Mouse (Mus musculus) liver, embryonic 13.5 days (tissue): ENCODE results near the gene Ptprt. TPM values are rescaled to one million over a fixed set of nuclear protein-coding genes. Genes with fewer than 3 reads are reported as not detected.

ENCODE experiments used
- ATAC-seq: fragments of 200-750 bp; cut with Nextera tagmentation; 2 replicates; pipeline ENCODE4 v1.8.0; 2017; ENCODE audit warnings: low read depth, mild to moderate bottlenecking, moderate number of reproducible peaks, moderate library complexity
- DNase-seq: peaks from one replicate; pipeline ENCODE4 v3.0.0; 2022
- H3K27ac ChIP-seq: fragments of 300-500 bp; sonication (generic); 2 replicates; pipeline ENCODE4 v1.5.1; 2015; ENCODE audit warnings: moderate library complexity, mild to moderate bottlenecking, inconsistent platforms
- H3K27me3 ChIP-seq: fragments of 300-500 bp; sonication (generic); 2 replicates; pipeline ENCODE4 v1.6.1; 2015; ENCODE audit warnings: mild to moderate bottlenecking, inconsistent platforms
- H3K36me3 ChIP-seq: fragments of 300-500 bp; sonication (generic); 2 replicates; pipeline ENCODE4 v1.6.1; 2015; ENCODE audit warnings: mild to moderate bottlenecking, inconsistent platforms
- H3K4me1 ChIP-seq: fragments of 300-500 bp; sonication (generic); replicated peaks from 2 replicates; pipeline ENCODE4 v1.6.1; 2015; ENCODE audit warnings: inconsistent platforms
- H3K4me2 ChIP-seq: fragments of 300-500 bp; sonication (generic); 2 replicates; pipeline ENCODE4 v1.6.1; 2015; ENCODE audit warnings: inconsistent platforms, mild to moderate bottlenecking, moderate library complexity
- H3K4me3 ChIP-seq: fragments of 300-500 bp; sonication (generic); replicated peaks from 2 replicates; pipeline ENCODE4 v1.5.1; 2015; ENCODE audit warnings: mild to moderate bottlenecking, inconsistent platforms
- H3K9ac ChIP-seq: fragments of 300-500 bp; sonication (generic); 2 replicates; pipeline ENCODE4 v1.6.1; 2015; ENCODE audit warnings: mild to moderate bottlenecking, inconsistent platforms
- H3K9me3 ChIP-seq: fragments of 300-500 bp; sonication (generic); replicated peaks from 2 replicates; pipeline ENCODE4 v1.6.1; 2016; ENCODE audit warnings: inconsistent platforms
- WGBS: fragments of 180-500 bp; shearing (Covaris S2); methylation state at CpG from one replicate; pipeline ENCODE4 v1.1.7; 2015; ENCODE audit not compliant: insufficient replicate concordance; 5-methylcytosine and 5-hydroxymethylcytosine counted together
- polyA plus RNA-seq: library from polyadenylated mRNA; unstranded; fragments of >200 nt; fragmentation: Nextera tagmentation; extraction: Ambion mirVana; gene quantifications from 2 replicates; pipeline ENCODE4 v1.2.1, GENCODE M21; 2015

Gene Ptprt
- polyA plus RNA-seq, 1 experiment from 2014 or later, result 0.01 TPM

DNA sequence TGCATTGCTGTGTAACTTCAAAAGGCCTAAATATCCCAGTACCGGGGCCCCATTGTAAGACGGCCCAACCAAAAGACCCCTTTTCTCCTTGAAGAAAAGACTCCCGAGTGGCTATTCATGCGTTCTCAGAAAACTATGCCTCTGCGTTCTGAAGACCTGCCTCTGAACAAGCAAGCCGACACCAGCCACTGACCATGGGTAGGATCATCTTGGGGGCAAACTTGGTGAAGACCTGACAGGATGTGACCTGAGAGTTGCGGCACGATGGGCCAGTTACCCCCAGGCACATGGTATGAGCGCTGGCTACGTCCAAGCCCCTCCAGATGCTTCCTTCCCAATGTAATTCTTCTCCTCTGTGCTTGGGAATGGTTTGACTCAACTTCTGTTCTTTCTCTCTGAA, 153.3 kb downstream of the Ptprt start:
- no peaks in the 10 kb centered on the region for H3K27me3 ChIP-seq
- no peak overlapping the region for H3K4me3 ChIP-seq
- no peak overlapping the region for H3K9ac ChIP-seq
- H3K36me3 ChIP-seq, result no peaks in the 10 kb centered on the region
- 78% methylated on average over 10 of the region's 10 CpGs for WGBS
- H3K4me2 ChIP-seq, result no peak overlapping the region
- H3K27ac ChIP-seq, result no peak overlapping the region
- ATAC-seq, result no peak
- no peaks in the 10 kb centered on the region for H3K4me1 ChIP-seq
- no peaks in the 10 kb centered on the region for H3K9me3 ChIP-seq
- no peak for DNase-seq

DNA sequence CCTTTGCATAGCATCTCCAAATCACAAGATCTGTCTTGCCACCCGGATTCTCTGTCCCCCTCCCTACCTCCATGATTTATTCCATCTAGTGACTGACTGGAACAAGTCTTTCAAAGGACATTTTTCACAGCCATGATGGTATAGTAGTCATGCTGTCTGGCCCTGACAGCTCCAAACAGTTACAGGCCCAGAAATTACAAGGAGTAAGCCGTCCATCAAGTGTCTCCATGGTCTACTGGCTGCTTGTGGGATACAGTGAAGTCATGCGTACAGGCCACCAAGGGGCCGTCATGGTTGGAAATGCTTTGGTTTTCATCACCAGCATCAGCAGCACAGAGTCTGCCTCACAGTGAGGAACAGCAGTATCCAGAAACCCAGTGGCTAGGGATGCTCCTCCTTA, 156.1 kb downstream of the Ptprt start:
- DNase-seq, result no peak
- H3K9ac ChIP-seq, result no peak overlapping the region
- no peak overlapping the region for H3K4me3 ChIP-seq
- 68% methylated on average over 4 of the region's 4 CpGs for WGBS
- H3K9me3 ChIP-seq, result no peaks in the 10 kb centered on the region
- no peak for ATAC-seq
- H3K4me1 ChIP-seq, result no peaks in the 10 kb centered on the region
- no peaks in the 10 kb centered on the region for H3K36me3 ChIP-seq
- no peak overlapping the region for H3K4me2 ChIP-seq
- no peak overlapping the region for H3K27ac ChIP-seq
- no peaks in the 10 kb centered on the region for H3K27me3 ChIP-seq

DNA sequence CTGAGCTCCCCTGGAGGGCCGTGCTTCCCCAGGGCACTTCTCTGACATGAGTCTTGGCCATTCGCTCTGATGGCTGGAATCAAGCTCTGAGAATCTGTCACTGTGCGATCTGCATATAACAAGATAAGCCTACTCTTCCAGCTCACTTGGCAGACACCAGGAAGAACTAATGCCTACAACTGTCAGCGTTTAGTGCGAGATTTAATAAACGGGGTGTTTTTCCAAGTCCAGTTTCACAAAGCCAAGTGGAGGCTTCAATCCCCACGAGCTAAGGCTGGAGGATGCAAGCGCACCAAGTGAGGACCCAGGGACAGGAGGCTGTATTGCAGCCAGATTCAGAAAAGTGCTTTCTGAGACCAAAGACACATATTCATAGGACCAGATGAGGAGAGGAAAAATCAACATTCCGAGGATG, 161.4 kb downstream of the Ptprt start:
- no peak for DNase-seq
- Histone ChIP-seq H3K27ac (no peak overlapping the region), H3K9ac (no peak overlapping the region), H3K27me3 (no peaks in the 10 kb centered on the region), H3K4me2 (no peak overlapping the region), H3K4me3 (no peak overlapping the region), H3K9me3 (0 out of 2 replicates have a peak, but pooled peaks cover 3% of the 10 kb centered on the region), H3K36me3 (no peaks in the 10 kb centered on the region), H3K4me1 (no peaks in the 10 kb centered on the region)
- no peak for ATAC-seq
- WGBS, result 74% methylated on average over 9 of the region's 9 CpGs

DNA sequence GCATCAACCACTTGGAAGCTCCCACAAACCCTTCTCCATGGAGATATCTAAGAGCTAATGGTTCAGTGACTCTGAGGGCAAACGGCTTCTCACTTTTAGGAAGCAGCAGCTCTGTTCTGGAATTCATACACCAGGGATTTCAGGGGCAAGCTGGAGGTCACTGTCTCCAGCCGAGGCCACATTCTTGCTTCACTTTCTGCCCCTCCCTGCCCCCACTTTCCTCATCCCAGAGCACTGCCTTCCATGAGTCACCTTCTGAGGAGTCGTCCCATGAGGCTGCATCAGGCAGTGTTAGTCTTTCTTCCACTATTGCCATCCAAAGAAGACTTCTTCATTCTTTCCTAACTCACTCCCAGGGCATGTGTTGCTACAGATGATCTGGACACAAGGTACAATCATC, 162.8 kb downstream of the Ptprt start:
- no peak for ATAC-seq
- Histone ChIP-seq H3K4me3 (no peak overlapping the region), H3K4me1 (no peaks in the 10 kb centered on the region), H3K27me3 (no peaks in the 10 kb centered on the region), H3K27ac (no peak overlapping the region), H3K9me3 (0 out of 2 replicates have a peak, but pooled peaks cover 3% of the 10 kb centered on the region), H3K9ac (no peak overlapping the region), H3K36me3 (no peaks in the 10 kb centered on the region), H3K4me2 (no peak overlapping the region)
- 31% methylated on average over 3 of the region's 3 CpGs for whole genome bisulfite sequencing
- no peak for DNase-seq

DNA sequence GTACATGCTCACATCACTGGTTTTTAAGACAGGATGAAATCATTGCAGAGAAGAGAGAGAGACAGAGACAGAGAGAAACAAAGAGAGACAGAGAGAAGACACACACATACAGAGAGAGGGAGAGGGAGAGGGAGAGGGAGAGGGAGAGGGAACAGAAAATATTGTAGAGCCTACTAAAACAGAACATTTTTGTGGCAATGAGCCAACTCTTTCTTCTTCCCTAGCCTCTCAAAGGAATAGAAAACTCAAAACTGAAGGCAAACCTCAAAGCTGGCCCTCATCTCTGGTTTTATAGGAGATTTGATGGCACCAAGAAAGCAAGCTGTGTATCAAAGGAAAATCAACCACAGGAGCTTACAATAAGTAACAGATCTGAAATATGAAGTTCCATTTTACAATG, 176.9 kb downstream of the Ptprt start:
- ATAC-seq, result no peak
- Histone ChIP-seq H3K4me2 (no peak overlapping the region), H3K4me3 (no peak overlapping the region), H3K27ac (no peak overlapping the region), H3K36me3 (no peaks in the 10 kb centered on the region), H3K27me3 (no peaks in the 10 kb centered on the region), H3K9ac (no peak overlapping the region), H3K9me3 (peaks cover 8% of the 10 kb centered on the region; the same call in 1 of the 2 replicates), H3K4me1 (no peaks in the 10 kb centered on the region)
- no peak for DNase-seq

DNA sequence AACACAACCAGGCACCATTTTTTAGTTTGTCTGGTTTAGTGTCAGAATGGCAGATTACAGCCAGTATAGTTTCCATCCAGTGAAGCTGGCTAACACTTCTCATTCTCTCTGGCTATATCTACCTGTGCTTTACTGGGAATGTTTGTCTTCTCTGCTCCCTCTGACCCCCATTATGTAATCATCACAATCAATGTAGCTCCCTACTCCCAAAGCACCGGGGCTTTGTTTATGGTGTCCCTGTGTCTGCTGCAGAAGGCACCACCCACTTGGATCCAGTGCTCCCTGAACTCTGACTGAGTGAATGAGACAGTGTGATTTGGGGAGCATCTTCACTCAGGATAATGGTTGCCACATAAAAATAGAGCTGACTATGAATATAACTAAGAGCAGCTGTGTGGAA, 217.8 kb downstream of the Ptprt start:
- ATAC-seq (peak; percentile 65), DNase-seq (no peak)
- no peak overlapping the region for H3K9ac ChIP-seq
- WGBS, result 42% methylated on average over 1 of the region's 1 CpGs
- no peak overlapping the region for H3K4me3 ChIP-seq
- no peak overlapping the region for H3K4me2 ChIP-seq
- no peak overlapping the region for H3K27ac ChIP-seq
- H3K9me3 ChIP-seq, result 0 out of 2 replicates have a peak, but pooled peaks cover 2% of the 10 kb centered on the region
- H3K4me1 ChIP-seq, result no peaks in the 10 kb centered on the region
- no peaks in the 10 kb centered on the region for H3K27me3 ChIP-seq
- no peaks in the 10 kb centered on the region for H3K36me3 ChIP-seq

DNA sequence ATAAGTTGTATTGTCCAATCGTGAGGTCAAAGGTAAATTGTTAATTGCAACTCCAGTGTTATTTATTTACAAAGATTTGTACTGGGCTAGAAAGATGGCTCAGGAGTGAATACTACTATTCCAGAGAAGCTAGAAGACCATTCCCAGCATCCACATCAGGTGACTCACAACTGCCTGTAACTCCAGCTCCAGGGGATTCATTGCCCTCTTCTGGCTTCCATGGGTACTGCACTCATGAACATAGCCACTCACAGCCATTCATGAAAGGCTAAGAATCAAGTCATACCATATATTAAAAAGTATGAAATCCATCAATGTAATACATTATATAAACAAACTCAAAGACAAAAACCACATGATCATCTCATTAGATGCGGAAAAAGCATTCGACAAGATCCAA, 224.3 kb downstream of the Ptprt start:
- ATAC-seq (no peak), DNase-seq (no peak)
- no peak overlapping the region for H3K9ac ChIP-seq
- no peaks in the 10 kb centered on the region for H3K4me1 ChIP-seq
- no peaks in the 10 kb centered on the region for H3K27me3 ChIP-seq
- no peak overlapping the region for H3K27ac ChIP-seq
- H3K36me3 ChIP-seq, result no peaks in the 10 kb centered on the region
- no peak overlapping the region for H3K4me2 ChIP-seq
- no peak overlapping the region for H3K4me3 ChIP-seq
- no peaks in the 10 kb centered on the region for H3K9me3 ChIP-seq
- 77% methylated on average over 3 of the region's 3 CpGs for WGBS

DNA sequence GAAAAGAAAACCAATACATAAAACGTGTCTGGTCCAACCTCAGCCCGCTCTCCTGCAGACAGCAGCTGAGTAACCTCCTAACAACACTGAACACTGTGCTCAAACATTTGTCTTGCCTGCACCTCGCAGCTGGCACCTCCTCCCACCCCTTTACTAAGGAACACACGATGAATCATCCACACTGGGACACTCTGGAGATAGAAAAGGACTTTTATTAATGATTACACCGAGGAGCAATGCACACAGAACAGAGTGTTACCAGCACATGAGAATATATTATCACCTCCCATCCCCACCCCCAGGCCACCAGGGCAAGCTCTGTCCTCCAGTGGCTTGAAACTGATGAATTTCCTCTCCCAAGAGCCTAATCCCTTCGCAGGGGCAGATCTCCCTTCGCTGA, 230.8 kb downstream of the Ptprt start:
- Histone ChIP-seq H3K4me1 (no peaks in the 10 kb centered on the region), H3K27ac (no peak overlapping the region), H3K9me3 (no peaks in the 10 kb centered on the region), H3K4me2 (no peak overlapping the region), H3K9ac (no peak overlapping the region), H3K36me3 (no peaks in the 10 kb centered on the region), H3K27me3 (no peaks in the 10 kb centered on the region), H3K4me3 (no peak overlapping the region)
- 40% methylated on average over 7 of the region's 7 CpGs for WGBS
- ATAC-seq, result no peak
- no peak for DNase-seq

DNA sequence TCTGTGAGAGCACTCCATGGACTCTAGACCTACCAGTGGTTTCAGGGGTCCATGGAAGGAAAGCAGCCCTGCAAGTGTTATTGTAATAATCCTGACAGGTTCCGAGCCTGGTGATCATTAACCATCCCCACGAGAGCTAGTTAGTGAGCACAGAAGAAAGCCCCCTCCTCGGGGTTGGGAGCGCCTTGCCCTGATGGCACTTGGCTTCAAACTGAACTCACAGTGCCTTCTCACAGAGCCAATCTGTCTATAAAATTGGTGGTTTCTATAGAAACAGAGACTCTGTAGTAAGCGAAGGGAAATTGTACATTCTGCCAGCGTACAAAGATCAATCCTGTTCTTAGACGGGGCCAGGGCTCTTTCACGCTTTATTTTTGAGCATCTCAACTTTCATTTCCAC, 234.8 kb downstream of the Ptprt start:
- ATAC-seq (no peak), DNase-seq (no peak)
- 65% methylated on average over 8 of the region's 8 CpGs for WGBS
- no peaks in the 10 kb centered on the region for H3K4me1 ChIP-seq
- H3K4me3 ChIP-seq, result no peak overlapping the region
- H3K4me2 ChIP-seq, result no peak overlapping the region
- H3K27me3 ChIP-seq, result no peaks in the 10 kb centered on the region
- H3K27ac ChIP-seq, result no peak overlapping the region
- no peaks in the 10 kb centered on the region for H3K9me3 ChIP-seq
- no peak overlapping the region for H3K9ac ChIP-seq
- H3K36me3 ChIP-seq, result no peaks in the 10 kb centered on the region

DNA sequence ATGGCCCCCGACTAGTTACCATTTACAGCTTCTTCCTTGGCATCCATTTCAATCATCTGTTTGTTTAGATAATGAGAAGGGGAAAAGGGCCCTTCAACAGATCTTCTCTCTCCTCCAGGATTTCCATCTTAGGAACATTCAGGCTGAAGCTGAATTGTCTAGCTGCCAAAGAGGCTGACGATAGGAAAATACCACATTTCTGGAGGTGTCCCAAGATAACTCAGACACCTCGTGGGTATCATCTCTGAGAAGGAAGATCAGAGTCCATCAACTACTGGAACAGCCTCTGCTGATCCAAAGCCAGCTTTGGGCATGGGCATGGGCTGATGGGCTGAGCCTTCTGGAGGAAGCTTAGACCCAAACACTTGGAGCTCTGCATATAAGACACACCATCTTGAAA, 242.8 kb downstream of the Ptprt start:
- ATAC-seq (no peak), DNase-seq (no peak)
- Histone ChIP-seq H3K4me1 (no peaks in the 10 kb centered on the region), H3K9ac (no peak overlapping the region), H3K36me3 (no peaks in the 10 kb centered on the region), H3K4me2 (no peak overlapping the region), H3K27ac (no peak overlapping the region), H3K4me3 (no peak overlapping the region), H3K27me3 (no peaks in the 10 kb centered on the region), H3K9me3 (no peaks in the 10 kb centered on the region)
- 41% methylated on average over 3 of the region's 3 CpGs for WGBS

DNA sequence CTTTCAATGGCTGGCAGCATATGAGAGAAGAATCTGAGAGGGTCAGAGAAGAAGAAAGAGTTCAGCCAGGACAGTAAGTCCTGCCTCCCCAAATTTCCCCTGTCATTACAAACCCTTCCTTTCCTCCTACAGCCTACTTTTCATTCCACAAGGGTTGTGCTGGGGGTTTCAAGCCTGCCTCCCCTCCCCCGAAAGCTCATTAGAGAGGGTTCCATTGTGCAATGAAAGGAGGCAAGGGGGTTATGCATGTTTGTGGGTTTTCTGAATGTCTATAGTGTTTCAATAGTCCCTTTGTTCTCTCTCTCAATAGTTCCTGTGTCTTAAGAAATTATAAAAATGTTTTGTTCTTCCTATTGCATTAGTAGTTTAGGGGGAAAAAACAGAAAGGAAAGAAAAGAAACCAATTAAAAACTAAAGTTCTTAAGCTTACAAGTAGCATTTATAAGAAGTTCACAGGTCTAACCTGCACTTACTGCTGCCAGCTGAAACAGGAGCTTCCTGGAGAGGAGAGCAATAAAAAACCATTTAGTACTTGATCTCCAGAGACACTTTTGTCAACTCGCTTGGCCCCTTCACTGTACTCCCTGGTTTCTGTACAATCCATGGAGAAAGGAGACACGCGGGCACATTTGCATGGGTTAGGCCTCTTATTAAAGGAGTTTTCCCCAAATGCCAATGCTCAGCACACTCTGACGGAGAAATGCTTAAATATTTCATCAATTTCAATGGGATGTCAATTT, 247.7 kb downstream of the Ptprt start:
- Histone ChIP-seq H3K4me1 (no peaks in the 10 kb centered on the region), H3K36me3 (no peaks in the 10 kb centered on the region), H3K9ac (no peak overlapping the region), H3K4me3 (no peak overlapping the region), H3K4me2 (no peak overlapping the region), H3K9me3 (no peaks in the 10 kb centered on the region), H3K27me3 (no peaks in the 10 kb centered on the region), H3K27ac (no peak overlapping the region)
- 63% methylated on average over 5 of the region's 5 CpGs for WGBS
- no peak for DNase-seq
- no peak for ATAC-seq

DNA sequence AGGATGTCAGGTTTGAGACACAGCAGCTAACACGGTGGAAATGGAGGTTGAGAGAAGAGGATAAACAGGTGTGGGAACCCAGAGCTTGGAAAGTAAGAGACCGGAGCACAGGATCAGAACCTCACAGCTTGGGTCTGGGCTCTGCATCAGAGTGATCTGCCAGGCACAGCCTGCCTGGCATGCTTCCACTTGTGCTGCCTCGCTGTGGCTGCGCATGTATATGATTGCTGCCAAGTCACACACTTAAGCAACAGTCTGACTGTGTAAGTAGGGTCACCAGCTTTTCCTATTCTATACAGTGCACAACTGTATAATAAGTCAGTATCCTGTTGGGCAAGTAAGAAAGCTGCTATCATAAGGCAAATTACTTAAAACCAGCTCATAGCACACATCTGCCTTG, 249.9 kb downstream of the Ptprt start:
- H3K27me3 ChIP-seq, result no peaks in the 10 kb centered on the region

More for the DNA sequence above, 249.9 kb downstream of the Ptprt start:
- Histone ChIP-seq H3K4me2 (no peak overlapping the region), H3K27ac (no peak overlapping the region), H3K36me3 (no peaks in the 10 kb centered on the region), H3K9me3 (no peaks in the 10 kb centered on the region), H3K9ac (no peak overlapping the region), H3K4me1 (no peaks in the 10 kb centered on the region), H3K4me3 (no peak overlapping the region)
- ATAC-seq (no peak), DNase-seq (no peak)
- 70% methylated on average over 4 of the region's 4 CpGs for WGBS
